Mouse (Mus musculus) kidney, adult 11 months (tissue): ENCODE measurements around the gene Slc51b.

ENCODE experiments used
- DNase-seq: peaks from one replicate; pipeline ENCODE4 v3.0.0; 2022

Slc51b gene

DNA sequence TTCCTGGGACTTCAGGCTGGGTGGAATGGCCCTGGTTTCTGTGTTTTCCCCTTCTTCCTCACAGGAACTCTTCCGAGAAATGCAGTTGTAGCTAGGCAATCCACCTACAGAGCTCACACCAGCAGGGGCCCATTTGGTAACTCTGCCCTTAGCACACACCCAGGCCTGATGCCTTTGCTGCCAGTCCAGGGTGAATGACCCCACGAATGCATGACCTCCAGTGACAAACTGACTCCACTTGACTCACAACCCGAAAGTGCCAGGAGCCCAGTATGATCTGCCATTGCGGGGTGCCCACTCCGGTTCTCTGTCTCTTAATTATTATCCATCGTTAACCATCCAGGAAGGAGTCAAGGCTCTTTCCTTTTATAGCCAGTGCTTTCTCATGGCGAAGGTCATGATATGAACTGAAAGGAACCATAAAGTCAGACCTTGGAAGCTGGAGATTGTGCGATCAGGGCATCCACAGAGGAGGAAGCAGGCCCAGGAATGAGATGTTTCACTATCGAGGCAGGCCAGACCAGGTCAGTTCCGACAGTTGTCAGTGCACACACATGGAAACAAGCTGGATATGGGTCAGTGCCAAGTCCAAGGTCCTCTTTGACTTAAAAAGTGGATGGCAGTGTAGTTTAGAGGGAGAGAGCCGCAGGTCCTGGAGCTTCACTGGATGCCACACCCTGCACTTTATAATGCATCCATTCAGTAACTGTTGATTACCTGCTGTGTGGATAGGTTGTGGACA is at the start of gene Slc51b:
Gene Slc51b, minus strand, starts transcription at position 196 of the 742 bp plus-strand sequence.
- peak; percentile 84 for DNase-seq

DNA sequence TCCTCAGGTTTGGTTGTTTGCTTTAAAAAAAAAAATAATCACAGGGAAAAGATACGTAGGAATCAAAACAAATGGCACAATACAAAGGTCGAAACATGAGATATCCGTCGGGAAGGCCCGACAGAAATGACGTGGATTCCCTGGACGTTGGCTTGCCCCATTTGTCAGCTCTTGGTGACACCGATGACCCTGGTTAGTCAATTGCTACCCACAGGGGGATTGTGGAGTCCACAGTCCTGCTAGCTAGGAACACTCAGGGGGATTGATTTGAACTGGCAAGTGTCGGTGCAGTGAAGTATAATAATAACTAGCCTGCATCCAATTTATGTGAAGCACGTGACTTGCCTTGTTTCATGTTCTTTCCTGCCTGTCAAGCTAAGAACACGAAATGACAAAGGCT is 44.9 kb upstream of the Slc51b start:
- no peak for DNase-seq

DNA sequence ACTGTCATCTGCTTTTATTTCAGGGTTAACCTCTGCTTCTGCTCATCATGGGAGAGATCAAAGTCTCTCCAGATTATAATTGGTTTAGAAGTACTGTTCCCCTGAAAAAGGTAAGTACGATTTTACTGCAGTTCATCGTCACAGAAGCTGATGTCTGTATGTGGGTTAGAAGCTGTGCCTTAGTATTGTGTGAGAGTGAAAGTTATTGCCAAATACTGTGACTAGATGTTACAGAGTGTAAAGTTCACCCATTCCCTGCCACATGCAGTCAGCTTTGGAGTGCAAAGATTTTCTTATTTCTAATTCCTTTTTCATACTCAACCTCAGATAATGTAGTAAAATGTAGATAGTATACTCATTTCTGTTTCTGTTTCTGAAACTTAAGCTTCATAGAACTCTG is 42.5 kb upstream of the Slc51b start:
- DNase-seq, result no peak

DNA sequence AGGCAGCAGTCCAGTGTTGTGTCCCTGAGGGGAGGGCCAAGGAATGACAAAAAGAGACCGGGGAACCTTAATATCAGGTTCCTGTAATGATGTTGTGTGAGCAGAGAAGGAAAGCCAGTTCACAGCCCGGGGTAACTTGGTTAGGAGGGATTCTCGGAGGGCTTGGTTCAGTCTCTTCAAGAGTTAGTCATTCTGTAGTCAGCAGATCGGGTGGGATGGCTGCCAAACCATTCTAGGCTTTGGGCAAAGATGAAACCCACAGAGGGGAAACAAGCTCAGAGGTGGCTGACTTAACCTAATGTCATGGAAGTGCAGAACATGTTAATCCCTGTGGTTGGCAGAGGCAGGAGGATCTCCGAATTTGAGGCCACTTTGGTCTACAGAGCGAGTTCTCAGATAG is 41.4 kb upstream of the Slc51b start:
- DNase-seq, result peak; percentile 50

DNA sequence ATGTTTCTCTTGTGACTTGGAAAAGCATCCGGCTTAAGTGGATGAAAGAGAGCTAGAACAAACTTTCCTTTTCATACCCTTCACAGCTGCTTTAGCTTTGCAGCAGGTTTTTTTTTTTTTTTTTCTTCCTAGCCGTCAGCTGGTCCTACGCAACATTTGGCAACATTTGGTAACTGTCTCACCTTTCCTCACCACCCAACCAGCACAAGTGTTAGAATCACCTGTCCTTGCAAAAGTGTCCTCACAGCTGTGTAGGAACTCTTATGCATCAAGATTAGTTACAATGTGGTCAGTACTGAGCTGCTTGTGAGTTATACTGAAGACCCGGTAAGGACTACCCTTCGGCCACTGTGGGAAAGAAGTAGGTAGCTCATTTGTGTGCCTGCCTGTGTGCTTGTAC is 39.8 kb upstream of the Slc51b start:
- DNase-seq, result no peak

DNA sequence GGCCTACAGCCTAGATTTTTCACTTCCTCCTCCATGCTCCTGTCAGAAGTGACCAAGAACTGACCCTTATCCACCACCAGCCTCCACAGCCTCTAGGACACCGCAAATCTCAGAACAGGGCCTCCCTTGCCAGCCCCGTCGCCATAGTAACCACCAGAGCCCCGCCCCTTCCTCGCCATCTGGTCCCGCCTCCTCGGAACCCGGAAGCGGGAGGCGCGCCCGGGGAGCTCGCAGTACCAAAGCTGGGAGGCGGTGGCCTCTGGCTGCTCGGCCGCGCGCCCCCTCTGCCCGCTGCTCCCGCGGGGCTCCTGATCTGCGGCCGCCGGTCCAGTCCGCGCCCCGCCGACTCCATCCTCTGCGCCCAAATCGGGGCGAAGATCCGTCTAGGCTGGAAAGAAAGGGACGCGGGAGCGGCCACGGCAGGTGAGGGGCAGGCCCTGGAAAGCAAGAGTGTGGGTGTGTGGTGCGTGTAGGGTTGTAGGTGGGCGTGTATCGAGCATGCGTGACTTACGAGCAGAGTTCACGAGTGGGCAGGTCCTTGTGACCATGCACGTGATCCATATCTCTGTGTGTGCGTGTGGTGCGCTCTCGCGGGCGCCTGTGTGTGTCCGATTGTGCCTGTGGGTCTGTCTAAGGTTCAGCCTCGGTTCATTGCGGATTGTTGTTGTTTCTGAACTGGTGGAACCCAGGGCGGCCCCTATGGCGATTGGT is 38.1 kb upstream of the Slc51b start, which contains the start of gene Spg21:
Gene Spg21, plus strand, starts transcription at position 216 of the 711 bp plus-strand sequence.
- peak; percentile 94 for DNase-seq

DNA sequence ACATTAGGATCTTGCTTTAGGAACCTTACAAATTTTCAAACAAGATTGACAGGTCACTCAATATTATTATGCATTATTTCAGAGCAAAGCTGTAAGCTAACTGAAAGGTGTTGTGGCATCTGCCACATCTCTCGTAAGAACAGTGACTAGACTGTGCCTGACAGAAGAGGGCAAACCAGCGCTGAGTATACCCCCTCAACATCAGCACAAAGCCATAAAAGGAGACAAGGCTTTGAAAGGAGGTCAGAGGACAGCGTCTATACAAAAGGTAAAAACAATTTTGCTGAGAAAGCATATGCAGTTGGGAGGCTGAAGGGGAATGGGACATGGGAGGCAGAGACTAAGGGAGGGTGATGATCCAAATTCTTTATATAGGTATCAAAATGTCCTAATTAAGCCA is 37.4 kb upstream of the Slc51b start:
- DNase-seq, result no peak

DNA sequence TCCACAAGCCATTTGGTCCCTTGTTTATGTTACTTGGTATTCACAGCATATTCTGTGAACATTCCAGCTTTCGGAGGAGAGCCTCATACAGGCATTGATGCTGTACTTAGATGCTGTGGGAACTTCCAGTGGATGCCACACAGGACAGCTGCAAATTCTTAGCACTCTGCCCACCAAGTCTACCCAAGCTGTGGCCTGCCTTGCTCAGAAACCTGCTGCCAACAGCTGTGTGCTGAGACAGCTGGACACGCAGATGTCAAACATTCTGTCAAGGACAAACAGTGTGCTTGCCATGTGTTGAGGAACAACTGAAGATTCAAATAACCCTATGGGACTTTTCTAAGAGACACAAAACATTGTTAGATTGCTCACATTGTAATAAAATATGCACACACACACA is 36.2 kb upstream of the Slc51b start:
- DNase-seq, result no peak

DNA sequence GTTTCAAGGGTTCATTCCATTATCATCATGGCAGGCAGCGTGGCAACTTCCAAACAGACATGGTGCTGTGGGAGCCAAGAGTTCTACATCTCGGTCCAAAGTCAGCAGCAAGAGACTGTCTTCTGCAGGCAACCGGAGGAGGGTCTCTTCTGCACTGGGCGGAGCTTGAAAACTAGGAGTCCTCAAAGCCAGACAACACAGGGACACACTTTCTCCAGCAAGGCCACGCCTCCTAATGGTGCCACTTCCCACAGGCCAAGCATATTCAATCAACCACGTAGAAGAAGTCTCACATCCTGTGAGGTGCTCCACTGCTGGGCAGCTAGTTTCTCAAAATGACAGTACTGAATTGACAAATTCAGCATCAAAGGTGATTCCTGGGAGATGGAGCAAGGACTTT is 25.2 kb upstream of the Slc51b start:
- no peak for DNase-seq

DNA sequence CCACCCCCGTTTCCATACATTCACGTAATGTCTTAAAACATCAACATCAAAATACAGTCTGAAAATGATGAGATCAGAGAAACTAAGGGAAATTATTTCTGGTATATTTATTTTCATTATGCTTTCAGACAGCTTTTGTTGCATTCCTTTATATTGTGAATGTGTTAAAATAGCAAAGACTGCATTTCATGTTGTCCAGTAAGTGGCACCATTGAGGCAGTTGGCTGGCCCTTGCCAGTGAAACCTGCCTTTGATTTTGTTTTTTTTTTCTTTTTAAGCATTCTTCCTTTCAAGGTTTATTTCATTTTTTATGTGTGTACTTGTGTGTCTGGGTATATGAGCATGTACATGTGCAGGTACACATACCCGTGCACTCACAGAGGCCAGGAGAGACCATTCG is 21.9 kb upstream of the Slc51b start:
- no peak for DNase-seq

DNA sequence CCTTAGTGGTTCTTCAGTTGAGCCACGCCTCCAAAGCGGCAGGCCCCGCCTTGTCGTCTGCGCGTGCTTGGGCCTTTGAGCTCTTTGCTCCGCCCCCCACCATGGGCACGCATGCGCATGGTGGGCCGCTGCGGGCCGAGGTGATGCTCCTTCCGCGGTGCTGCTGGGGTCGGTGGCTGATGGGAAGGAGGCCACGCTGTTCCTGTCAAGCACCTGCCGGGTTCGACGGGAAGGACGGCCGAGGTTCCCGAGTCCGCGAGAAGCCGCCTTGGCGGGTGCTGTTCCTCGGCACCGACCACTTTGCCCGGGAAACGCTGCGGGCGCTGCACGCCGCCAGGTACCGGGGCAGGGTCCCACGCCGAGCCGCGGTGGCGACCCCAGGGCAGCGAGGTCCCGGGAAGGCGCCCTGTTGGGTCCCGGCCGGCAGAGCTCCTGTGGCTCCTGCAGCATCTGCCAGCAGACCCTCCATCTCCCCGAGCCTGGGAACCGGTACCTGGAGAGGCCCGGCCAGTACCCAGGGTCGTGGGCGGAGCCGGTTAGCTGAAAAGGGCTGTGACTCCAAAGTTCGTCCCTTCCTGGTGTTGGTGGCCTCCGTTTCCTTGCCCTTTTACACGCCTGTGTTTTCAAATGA is 13.0 kb upstream of the Slc51b start, which contains the start of gene Mtfmt:
Gene Mtfmt, plus strand, starts transcription at position 112 of the 631 bp plus-strand sequence.
- peak; percentile 90 for DNase-seq

DNA sequence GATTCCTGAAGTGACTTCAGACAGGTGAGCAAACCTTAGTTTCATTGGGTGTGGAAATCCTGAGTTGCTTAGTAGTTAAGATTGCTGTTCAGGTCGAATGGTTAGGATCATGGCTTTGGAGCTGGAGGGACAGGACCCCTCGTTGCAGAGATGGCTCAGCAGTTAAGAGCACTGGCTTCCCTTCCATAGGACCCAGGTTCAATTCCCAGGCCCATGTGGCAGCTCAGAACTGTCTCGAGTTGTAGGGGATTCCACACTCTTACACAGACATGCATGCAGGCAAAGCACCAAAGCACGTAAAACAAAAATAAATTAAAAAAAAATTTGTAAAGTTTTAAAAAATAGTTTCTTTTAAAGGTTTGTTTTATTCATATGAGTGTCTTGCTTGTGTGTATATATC is 12.5 kb upstream of the Slc51b start:
- no peak for DNase-seq

DNA sequence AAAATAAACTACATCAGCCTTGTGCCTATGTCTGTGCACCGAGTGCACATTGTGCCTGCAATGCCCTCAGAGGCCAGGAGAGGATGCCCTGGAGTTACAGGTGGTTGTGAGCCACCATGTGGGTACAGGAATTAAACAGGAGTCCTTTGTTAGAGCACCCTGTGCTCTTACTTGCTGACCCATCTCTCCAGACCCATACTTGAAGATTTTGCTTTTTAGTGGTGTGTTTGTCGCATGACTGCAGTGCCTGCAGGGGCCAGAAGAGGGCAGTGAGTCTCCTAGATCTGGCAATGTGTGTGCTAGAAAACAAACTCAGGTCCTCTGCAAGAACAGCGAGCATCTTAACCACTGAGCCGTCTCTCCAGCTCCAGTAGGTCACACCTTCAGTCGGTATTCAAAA is 11.4 kb upstream of the Slc51b start:
- DNase-seq, result peak; percentile 40

DNA sequence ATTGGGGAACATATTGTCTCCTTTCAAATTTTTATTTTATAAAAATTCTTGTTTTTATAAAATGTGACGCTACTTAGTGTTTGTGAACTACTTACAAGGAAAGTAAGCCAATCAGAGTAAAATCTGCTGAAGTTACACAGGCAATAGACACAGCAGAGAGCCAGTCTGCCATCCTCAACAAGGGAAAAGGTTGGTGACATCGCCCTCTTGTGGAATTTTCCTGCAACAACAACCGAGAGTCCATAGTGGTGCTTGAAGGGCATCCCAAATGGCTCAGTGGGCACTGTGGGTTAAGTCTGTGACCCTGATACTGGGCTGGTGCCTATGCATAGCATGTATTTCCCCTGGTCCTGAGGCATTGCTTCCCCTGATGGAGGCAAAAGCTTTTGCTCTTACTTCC is 9.5 kb upstream of the Slc51b start:
- peak; percentile 78 for DNase-seq

DNA sequence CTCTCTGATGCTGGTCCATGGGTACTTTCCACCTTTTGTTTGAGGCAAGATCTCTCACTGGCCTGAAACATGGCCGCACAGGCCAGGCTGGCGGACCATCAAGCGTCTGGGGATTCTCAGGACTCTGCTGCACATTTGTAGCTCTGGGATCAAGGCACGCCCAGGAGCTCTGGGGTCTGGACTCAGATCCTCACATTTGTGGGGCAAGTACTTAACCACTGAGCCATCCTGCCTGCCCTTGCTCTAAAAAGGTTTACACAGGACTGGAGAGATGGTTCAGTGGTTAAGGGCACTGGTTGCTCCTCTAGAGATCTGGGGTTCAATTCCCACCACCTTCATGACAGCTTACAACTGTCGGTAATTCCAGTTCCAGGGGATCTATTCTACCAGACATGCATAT is 8.2 kb upstream of the Slc51b start:
- DNase-seq, result no peak

DNA sequence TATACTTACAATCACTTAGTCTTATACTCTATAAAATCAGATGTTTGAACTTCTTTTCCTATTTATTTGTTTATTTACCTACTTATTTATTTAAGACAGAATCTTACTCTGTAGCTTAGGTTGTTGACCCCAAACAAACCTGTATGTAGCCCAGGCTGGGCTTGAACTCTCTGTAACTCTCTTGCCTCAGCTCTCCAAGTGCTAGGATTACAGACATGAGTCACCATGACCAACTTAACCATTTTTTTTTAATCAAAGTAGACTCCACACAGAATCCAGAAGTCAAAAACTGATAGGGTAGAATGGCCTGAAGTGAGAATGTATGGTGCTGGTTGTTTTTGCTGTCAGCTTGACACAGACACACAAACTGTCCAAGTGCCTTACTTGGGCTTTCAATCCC is 7.6 kb upstream of the Slc51b start:
- no peak for DNase-seq

DNA sequence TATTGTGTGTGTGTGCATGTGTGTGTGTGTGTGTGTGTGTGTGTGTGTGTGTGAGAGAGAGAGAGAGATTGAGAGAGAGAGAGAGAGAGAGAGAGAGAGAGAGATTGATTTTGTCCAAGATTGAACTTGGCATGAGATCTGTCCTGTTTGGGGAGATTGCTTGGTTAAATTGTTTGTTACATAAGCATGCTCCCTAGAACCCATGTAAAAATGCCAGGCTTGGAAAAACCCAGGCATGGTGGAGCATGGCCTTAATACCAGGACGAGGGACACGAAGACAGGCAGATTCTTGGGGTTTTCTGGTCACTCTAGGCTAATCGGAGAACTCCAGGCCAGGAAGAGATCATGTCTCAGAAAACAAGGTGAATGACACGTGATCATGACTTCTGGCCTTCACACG is 5.2 kb upstream of the Slc51b start:
- no peak for DNase-seq

DNA sequence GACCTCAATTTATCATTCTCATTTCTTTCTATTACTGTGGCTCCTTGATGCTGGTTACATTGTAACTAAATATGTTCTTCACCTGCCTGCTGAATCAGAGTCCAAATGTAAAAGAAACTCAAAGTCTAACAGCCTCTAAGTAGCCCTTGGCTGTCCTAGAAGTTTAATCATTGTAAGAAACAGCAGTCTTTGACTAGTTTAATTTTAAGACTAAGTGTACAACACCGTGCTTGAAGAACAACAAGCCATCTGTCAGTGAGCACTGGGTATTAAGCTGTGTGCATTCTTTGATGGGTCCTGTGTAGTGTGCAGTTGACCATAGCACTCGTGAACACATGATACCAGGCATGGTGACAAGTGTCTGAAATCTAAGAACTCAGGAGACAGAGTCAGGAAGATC is 4.8 kb upstream of the Slc51b start:
- DNase-seq, result peak; percentile 53

DNA sequence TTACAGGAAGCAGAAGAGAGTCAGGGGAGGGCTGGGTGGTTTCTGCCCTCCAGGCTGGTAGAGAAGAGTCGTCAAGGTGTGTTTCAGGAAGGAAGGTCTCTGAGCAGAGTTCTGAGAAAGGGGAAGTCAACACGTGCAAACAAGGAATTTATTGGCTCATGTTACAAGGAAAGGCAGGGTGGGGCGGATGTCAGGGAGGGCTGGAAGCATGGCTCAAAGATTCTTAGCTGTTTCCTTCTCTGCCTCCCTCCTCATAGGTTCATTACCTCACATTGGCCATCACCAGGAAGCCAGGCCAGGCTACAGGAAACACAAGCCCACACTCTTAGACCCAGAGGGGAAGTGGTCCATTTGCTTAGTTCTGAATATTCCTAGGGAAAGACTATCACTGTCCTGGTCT is 1.6 kb upstream of the Slc51b start:
- no peak for DNase-seq

DNA sequence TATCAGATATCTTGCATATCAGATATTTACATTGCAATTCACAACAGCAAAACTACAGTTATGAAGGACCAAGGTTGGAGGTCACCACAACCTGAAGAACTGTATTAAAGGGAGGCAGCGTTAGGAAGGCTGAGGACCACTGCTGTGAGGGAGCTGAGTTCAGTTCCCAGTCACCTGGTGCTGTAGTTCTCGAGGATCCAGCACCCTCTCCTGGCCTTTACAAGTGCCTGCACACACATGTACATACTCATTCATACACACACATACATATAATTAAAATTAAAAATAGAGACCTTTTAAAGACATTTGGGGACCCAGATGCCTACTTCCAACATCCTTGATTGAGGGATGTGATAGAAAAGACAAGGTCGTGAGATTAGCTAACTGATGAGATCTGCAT is 3.1 kb downstream of the Slc51b start:
- DNase-seq, result no peak

DNA sequence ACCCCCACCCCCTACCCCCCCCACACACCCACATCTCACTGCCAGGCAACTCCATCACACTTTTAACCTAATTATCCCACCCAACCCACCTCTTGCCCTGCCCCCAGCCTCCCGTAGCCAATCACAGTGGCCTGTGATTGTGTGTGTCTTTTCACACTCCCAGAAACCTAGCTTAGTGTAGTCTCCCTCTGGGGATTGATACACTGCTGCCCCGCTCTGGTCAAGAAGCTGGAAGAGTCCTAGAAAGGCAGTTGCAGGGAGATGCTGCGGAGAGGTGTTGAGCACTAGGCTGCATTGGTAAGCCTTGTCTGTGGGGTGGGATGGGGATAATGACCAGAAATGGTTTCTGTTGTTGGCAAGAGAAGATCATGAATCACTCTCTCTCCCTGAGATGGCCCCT is 5.0 kb downstream of the Slc51b start:
- DNase-seq, result no peak

DNA sequence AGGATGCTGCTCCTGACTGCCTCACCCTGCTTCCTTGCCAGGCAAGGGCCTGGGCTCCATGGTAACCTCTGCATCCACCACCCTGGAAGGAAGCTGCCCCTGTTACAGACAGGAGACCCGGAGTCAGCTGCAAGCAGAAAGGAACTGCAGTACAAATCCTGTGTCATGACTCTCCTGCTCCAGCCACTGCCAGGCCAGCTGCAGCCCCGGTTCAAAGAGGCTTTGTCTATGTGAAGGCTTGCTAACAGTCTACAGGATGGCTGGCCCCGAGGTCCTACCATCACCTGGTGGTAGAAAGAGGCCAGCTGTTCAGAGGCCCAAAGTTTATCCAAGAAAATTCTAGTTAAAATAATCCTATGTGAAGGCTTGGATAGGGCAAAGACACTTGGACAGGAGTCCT is 11.4 kb downstream of the Slc51b start:
- no peak for DNase-seq

DNA sequence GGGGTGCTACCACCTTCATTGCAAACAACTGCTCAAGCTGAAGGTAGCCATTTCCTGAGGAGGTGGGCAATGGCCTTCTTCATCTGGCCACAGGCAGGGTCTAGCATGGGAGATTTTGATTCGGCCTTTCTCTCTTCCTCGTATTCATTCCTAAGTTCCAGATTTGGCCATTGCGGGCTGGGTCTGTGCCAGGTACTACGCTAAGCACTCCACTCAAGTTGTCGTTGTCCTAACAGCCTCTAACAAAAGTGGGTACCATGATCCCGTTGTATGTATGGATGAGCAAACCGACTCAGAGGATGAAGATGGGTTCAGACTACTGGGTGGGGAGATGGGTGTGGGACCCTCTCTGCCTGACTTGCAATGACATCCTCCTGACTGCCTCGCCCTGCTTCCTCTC is 12.4 kb downstream of the Slc51b start:
- DNase-seq, result no peak

DNA sequence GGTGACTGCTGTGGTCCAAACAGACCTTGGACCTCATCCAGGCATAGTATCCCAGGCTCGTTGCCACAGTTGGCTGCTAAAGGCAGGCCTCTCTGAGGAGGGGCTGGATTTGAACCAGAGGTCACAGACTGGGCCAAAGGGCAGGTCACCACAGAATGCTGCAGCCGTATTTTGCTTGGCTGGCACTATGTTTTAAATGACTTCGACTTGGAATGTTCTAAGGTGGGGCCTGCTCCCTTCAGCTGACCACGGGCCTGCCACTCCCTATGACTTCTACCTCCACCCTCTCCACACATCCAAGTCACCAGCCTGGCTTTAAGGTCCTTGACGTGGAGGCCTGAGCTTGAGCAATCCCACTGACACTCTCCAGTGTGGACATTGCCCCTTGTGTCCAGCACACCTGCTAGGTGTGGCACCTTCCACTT is 13.9 kb downstream of the Slc51b start:
- DNase-seq, result peak; percentile 92
